Mouse (Mus musculus) liver, postnatal 0 days (tissue): ENCODE data around the gene Ddx11. TPM values are rescaled to one million over a fixed set of nuclear protein-coding genes. Genes with fewer than 3 reads are reported as not detected.
"Not testable (repeated sequence)": the region's sequence is repeated elsewhere in the genome, so short reads cannot be mapped to it uniquely, and the experiment has no call there.

ENCODE experiments used
- ATAC-seq: fragments of 200-750 bp; cut with Nextera tagmentation; 2 replicates; pipeline ENCODE4 v1.8.0; 2017; ENCODE audit warnings: mild to moderate bottlenecking, moderate library complexity
- DNase-seq: peaks from one replicate; pipeline ENCODE4 v3.0.0-alpha.2; 2016
- H3K27ac ChIP-seq: fragments of 300-500 bp; sonication (generic); 2 replicates; pipeline ENCODE4 v1.5.1; 2014; ENCODE audit warnings: antibody characterized with exemption, moderate library complexity, mild to moderate bottlenecking, low read depth
- H3K27me3 ChIP-seq: fragments of 300-500 bp; sonication (generic); 2 replicates; pipeline ENCODE4 v1.6.1; 2014; ENCODE audit warnings: low read length, control low read depth, mixed read lengths; ENCODE audit not compliant: insufficient read depth
- H3K36me3 ChIP-seq: fragments of 300-500 bp; sonication (generic); replicated peaks from 2 replicates; pipeline ENCODE4 v1.6.1; 2014; ENCODE audit warnings: mild to moderate bottlenecking, control low read depth, low read length, moderate library complexity, mixed read lengths; ENCODE audit not compliant: insufficient read depth
- H3K4me1 ChIP-seq: fragments of 300-500 bp; sonication (generic); 2 replicates; pipeline ENCODE4 v1.6.1; 2014; ENCODE audit warnings: antibody characterized with exemption, mild to moderate bottlenecking, control low read depth; ENCODE audit not compliant: insufficient read depth
- H3K4me2 ChIP-seq: fragments of 300-500 bp; sonication (generic); 2 replicates; pipeline ENCODE4 v1.6.1; 2014; ENCODE audit warnings: low read depth, mild to moderate bottlenecking, low read length, moderate library complexity, mixed read lengths
- H3K4me3 ChIP-seq: fragments of 300-500 bp; sonication (generic); 2 replicates; pipeline ENCODE4 v1.5.1; 2014; ENCODE audit warnings: low read depth, low read length
- H3K9ac ChIP-seq: fragments of 300-500 bp; sonication (generic); replicated peaks from 2 replicates; pipeline ENCODE4 v1.6.1; 2014; ENCODE audit warnings: mild to moderate bottlenecking, moderate library complexity
- H3K9me3 ChIP-seq: fragments of 300-500 bp; sonication (generic); 2 replicates; pipeline ENCODE4 v1.6.1; 2016; ENCODE audit warnings: mild to moderate bottlenecking, control low read depth, low read length, mixed read lengths
- CTCF ChIP-seq: sonication (generic); IDR thresholded peaks from 2 replicates; pipeline ENCODE4 v1.5.1; 2016; ENCODE audit warnings: antibody characterized with exemption, low read depth
- EP300 ChIP-seq: IDR thresholded peaks from 2 replicates; pipeline ENCODE4 v1.6.1; 2016; ENCODE audit warnings: antibody characterized with exemption, low read depth, mild to moderate bottlenecking
- WGBS: fragments of 180-500 bp; shearing (Covaris S2); extraction: QIAGEN DNeasy Blood & Tissue Kit; methylation state at CpG from one replicate; pipeline ENCODE4 v1.1.7; 2014; ENCODE audit not compliant: insufficient replicate concordance; 5-methylcytosine and 5-hydroxymethylcytosine counted together
- polyA plus RNA-seq: library from polyadenylated mRNA; unstranded; fragments of >200 nt; fragmentation: Nextera tagmentation; extraction: Ambion mirVana; gene quantifications from 2 replicates; pipeline ENCODE4 v1.2.1, GENCODE M21; 2015

Gene Ddx11
- polyA plus RNA-seq, 1 experiment from 2014 or later, result 2.0 TPM

GRCm38 (mm10) chr17:66154876-66155275 is 31.6 kb downstream of the Ddx11 start:
- no peak for DNase-seq
- Histone ChIP-seq H3K4me1 (no peaks in the 10 kb centered on the region), H3K27me3 (no peaks in the 10 kb centered on the region), H3K4me2 (no peak overlapping the region), H3K4me3 (no peak overlapping the region), H3K36me3 (peaks cover 21% of the 10 kb centered on the region), H3K9ac (no peak overlapping the region), H3K27ac (no peak overlapping the region), H3K9me3 (no peaks in the 10 kb centered on the region)
- no peak for ATAC-seq
- WGBS, result 66% methylated on average over 2 of the region's 2 CpGs
- no peak for TF ChIP-seq CTCF
- TF ChIP-seq EP300, result no peak

GRCm38 (mm10) chr17:66158271-66158670 is 35.0 kb downstream of the Ddx11 start:
- Histone ChIP-seq H3K9ac (no peak overlapping the region), H3K4me2 (no peak overlapping the region), H3K4me3 (no peak overlapping the region), H3K9me3 (no peaks in the 10 kb centered on the region), H3K27ac (no peak overlapping the region), H3K27me3 (no peaks in the 10 kb centered on the region), H3K4me1 (no peaks in the 10 kb centered on the region), H3K36me3 (no peaks in the 10 kb centered on the region)
- ATAC-seq (no peak), DNase-seq (no peak)
- TF ChIP-seq EP300, result no peak
- TF ChIP-seq CTCF, result no peak
- WGBS, result 82% methylated on average over 5 of the region's 5 CpGs

DNA sequence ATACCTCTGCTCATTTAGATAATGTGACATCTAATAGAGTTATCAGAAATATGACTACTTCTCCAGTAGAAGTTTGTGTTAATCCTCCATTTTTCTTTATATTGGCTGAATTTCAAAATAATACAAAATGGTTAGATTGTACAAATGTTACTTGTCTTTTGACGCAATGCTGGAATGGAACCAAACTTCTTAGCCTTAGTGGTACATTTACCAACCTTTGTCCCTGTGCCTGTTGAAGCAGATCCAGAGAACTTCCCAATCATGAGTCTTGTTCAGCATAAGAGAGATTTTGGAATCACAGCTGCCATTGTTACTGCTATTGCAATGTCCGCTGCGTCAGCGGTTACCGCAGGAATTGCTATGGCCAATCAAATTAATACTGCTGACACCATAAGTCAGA is 43.8 kb downstream of the Ddx11 start:
- not testable (repeated sequence) for H3K36me3 ChIP-seq, H3K9ac ChIP-seq, H3K9me3 ChIP-seq, ATAC-seq, H3K27me3 ChIP-seq, H3K27ac ChIP-seq, H3K4me1 ChIP-seq, DNase-seq, H3K4me3 ChIP-seq, H3K4me2 ChIP-seq
- WGBS, result 93% methylated on average over 5 of the region's 5 CpGs

GRCm38 (mm10) chr17:66170971-66171370 is 47.7 kb downstream of the Ddx11 start:
- WGBS, result 87% methylated on average over 15 of the region's 15 CpGs
- ATAC-seq, H3K27ac ChIP-seq, H3K9ac ChIP-seq, H3K27me3 ChIP-seq, H3K9me3 ChIP-seq, H3K4me3 ChIP-seq, H3K4me2 ChIP-seq, H3K36me3 ChIP-seq, DNase-seq, H3K4me1 ChIP-seq: not testable (repeated sequence)

DNA sequence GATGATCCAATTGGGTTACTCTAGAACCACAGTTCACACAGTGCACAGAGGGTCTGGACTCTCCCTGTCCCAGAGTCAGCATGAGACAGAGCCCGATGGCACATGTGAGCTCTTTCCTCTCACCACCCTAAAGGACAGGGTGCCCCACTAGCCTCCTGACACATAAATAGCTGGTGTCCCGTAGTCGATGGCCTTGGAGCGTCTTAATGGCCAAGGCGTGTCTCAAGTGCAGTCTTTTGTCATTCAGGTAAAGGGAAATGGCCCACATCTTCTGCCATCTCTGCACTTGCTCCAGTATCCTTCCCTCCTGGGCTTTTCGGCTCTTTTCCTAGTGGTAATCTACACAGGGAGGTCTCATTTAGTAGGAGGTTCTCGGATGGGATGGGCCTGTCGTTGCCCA is 67.3 kb downstream of the Ddx11 start:
- no peak for DNase-seq
- no peaks in the 10 kb centered on the region for H3K9me3 ChIP-seq
- H3K36me3 ChIP-seq, result no peaks in the 10 kb centered on the region
- no peak overlapping the region for H3K27ac ChIP-seq
- H3K4me1 ChIP-seq, result no peaks in the 10 kb centered on the region
- no peak for ATAC-seq
- no peak for TF ChIP-seq CTCF
- TF ChIP-seq EP300, result no peak
- H3K9ac ChIP-seq, result no peak overlapping the region
- no peak overlapping the region for H3K4me2 ChIP-seq
- no peak overlapping the region for H3K4me3 ChIP-seq
- 76% methylated on average over 8 of the region's 8 CpGs for WGBS
- H3K27me3 ChIP-seq, result no peaks in the 10 kb centered on the region

DNA sequence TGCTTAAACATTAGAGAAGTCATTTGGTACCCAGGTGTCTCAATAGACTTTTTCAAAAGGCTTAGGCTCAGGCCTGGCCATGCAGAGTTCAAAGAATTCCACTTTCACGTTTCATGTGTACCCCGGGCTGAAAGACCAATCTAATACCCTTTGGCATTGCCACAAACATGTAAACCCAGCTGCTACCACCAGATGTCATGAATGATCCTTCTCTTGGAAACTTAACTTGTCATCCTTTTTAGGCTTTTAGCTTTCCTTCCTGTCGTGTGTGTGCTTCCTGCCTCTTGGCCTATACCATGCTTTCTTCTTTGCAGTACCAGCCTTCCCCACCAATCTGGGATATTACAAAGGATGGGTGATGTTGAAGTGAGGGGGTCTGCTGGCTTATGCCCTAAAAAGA is 73.7 kb downstream of the Ddx11 start:
- H3K9me3 ChIP-seq, result no peaks in the 10 kb centered on the region
- DNase-seq (no peak), ATAC-seq (no peak)
- H3K36me3 ChIP-seq, result no peaks in the 10 kb centered on the region
- H3K27me3 ChIP-seq, result no peaks in the 10 kb centered on the region
- no peak overlapping the region for H3K4me2 ChIP-seq
- no peak overlapping the region for H3K4me3 ChIP-seq
- no peak overlapping the region for H3K27ac ChIP-seq
- WGBS, result 33% methylated on average over 3 of the region's 3 CpGs
- H3K9ac ChIP-seq, result no peak overlapping the region
- TF ChIP-seq CTCF (peak; percentile 43), EP300 (no peak)
- H3K4me1 ChIP-seq, result no peaks in the 10 kb centered on the region

Other genes starting within 250 kb of the Ddx11 start
- 29.5 TPM in 2 replicates for gene Ralbp1, start 237.7 kb upstream of the Ddx11 start, polyA plus RNA-seq
- 16.8 and 19.4 TPM in 2 replicates for gene Twsg1, start 172.3 kb upstream of the Ddx11 start, polyA plus RNA-seq
- 7.9 and 8.2 TPM in 2 replicates for gene Ankrd12, start 46.4 kb upstream of the Ddx11 start, polyA plus RNA-seq
- gene Ndufv2, start 22.0 kb upstream of the Ddx11 start, polyA plus RNA-seq, result 286 and 297 TPM in 2 replicates
- gene Washc1, start 12.0 kb upstream of the Ddx11 start, polyA plus RNA-seq, result 12.0 and 13.2 TPM in 2 replicates